Mouse (Mus musculus) spleen, adult 2 months (tissue): ENCODE measurements around the gene Adamts16.

Experiments
- CTCF ChIP-seq: fragments of 200-500 bp; IDR thresholded peaks from 2 replicates; pipeline ENCODE4 v1.5.1; 2011; ENCODE audit warnings: mild to moderate bottlenecking, inconsistent platforms; ENCODE audit not compliant: insufficient read depth, insufficient read length, insufficient replicate concordance; ENCODE audit errors: extremely low read depth
- POLR2A ChIP-seq: fragments of 200-500 bp; IDR thresholded peaks from 2 replicates; pipeline ENCODE4 v1.6.1; 2011; ENCODE audit warnings: low read depth, low read length, inconsistent platforms

- TF ChIP-seq CTCF (no peak), POLR2A (no peak)
Observed at GRCm38 (mm10) chr13:70887136-70887535, 45.5 kb upstream of the Adamts16 start.
